In genomic region chr19:52068806-52069205, GRCm38 (mm10) we compare ENCODE assay signal across 17 mouse cellular contexts.
DNase-seq lines count a peak whose midpoint lies in the region.
"Had no signal": no experiment of that assay in that cellular context is flagged by ENCODE, and none has a peak within 500 bp of the region (broad histone marks: within the 10 kb centered on the region; RNA-seq: fewer than 3 reads in every experiment).

No protein-coding gene starts in this region.

- intact Hi-C loops in left cerebral cortex, postnatal 14 days (cut with DNase I) = no loop called here

- DNase-seq in frontal cortex, adult 2 months (ENCODE audit: extremely low spot score in 1 of 2, low spot score in 1 of 2) = peak; percentile 44 to 49
- DNase-seq in frontal cortex, postnatal 10 days (ENCODE audit: low spot score in 2 of 2) = no peak
- peak; percentile 11 for DNase-seq in right cerebral cortex, adult 18-20 months
- no peak for DNase-seq in right cerebral cortex, postnatal 4 days
- peak; percentile 20 to 21 for DNase-seq in left cerebral cortex, postnatal 14 days (ENCODE audit: low spot score in 2 of 2)
- no peak for DNase-seq in adrenal gland, adult (ENCODE audit: inconsistent age in 2 of 2, low spot score in 1 of 2)
- DNase-seq in spleen, postnatal 4 days (ENCODE audit: low spot score in 2 of 2) = no peak
- DNase-seq: adrenal gland, postnatal 25 days; cerebellum, adult 11 months; cerebellum, postnatal 10 days; gastrocnemius, postnatal 14 days; heart, adult 18-20 months; heart, postnatal 14 days; kidney, adult 18-20 months; lung, embryonic 14.5 days; spleen, adult 18-20 months; thymus, postnatal 14 days had no signal

Comparison
In these comparisons a context has a peak if more than half of its experiments do, and no peak if none do; other contexts are left out.
1. DNase-seq: peak in frontal cortex, adult 2 months (2 of 2), right cerebral cortex, adult 18-20 months (single experiment) and left cerebral cortex, postnatal 14 days (2 of 2); none in frontal cortex, postnatal 10 days (0 of 2), right cerebral cortex, postnatal 4 days (single experiment), adrenal gland, adult (0 of 2) and spleen, postnatal 4 days (0 of 2).